Mouse (Mus musculus): ENCODE results near the gene Rab31. TPM values are rescaled to one million over a fixed set of nuclear protein-coding genes. Genes with fewer than 3 reads are reported as not detected.

Gene Rab31
- polyA plus RNA-seq, 1 experiment from 2014 or later = 31.0 TPM

- no peak overlapping the region for H3K9ac ChIP-seq (ENCODE audit: low read length)
- 69% methylated on average over 5 of the region's 5 CpGs for WGBS
- no peak overlapping the region for H3K27ac ChIP-seq (replicated peaks in 1 of 2; ENCODE audit: control insufficient read depth in 1 of 2, insufficient read depth in 1 of 2, low read depth in 2 of 2, low read length in 2 of 2)
- no peaks in the 10 kb centered on the region for H3K27me3 ChIP-seq (ENCODE audit: control insufficient read depth, insufficient read depth, low read length)
- H3K36me3 ChIP-seq (ENCODE audit: control insufficient read depth, insufficient read depth, low read length) = no peaks in the 10 kb centered on the region
- H3K4me2 ChIP-seq (ENCODE audit: low read length) = no peak overlapping the region
- no peak for ATAC-seq (ENCODE audit: insufficient number of reproducible peaks, insufficient read depth, low FRiP score, low read depth)
- peaks cover 24 to 33% of the 10 kb centered on the region in 2 experiments for H3K4me1 ChIP-seq (ENCODE audit: control insufficient read depth in 2 of 2, insufficient read depth in 2 of 2, low read length in 2 of 2)
- H3K9me3 ChIP-seq (ENCODE audit: control insufficient read depth, low read length) = no peaks in the 10 kb centered on the region
- H3K4me3 ChIP-seq (ENCODE audit: control insufficient read depth in 1 of 2, insufficient read depth in 1 of 2, low read depth in 1 of 2, low read length in 2 of 2) = no peak overlapping the region
Measured at GRCm38 (mm10) chr17:65768486-65768885, 4.1 kb downstream of the Rab31 start.

- Histone ChIP-seq H3K9me3 (ENCODE audit: control insufficient read depth, low read length) (no peaks in the 10 kb centered on the region), H3K4me1 (ENCODE audit: control insufficient read depth in 2 of 2, insufficient read depth in 2 of 2, low read length in 2 of 2) (peaks cover 4 to 10% of the 10 kb centered on the region in 2 experiments), H3K9ac (ENCODE audit: low read length) (no peak overlapping the region), H3K27me3 (ENCODE audit: control insufficient read depth, insufficient read depth, low read length) (no peaks in the 10 kb centered on the region), H3K4me2 (ENCODE audit: low read length) (no peak overlapping the region), H3K27ac (replicated peaks in 1 of 2; ENCODE audit: control insufficient read depth in 1 of 2, insufficient read depth in 1 of 2, low read depth in 2 of 2, low read length in 2 of 2) (no peak overlapping the region), H3K36me3 (ENCODE audit: control insufficient read depth, insufficient read depth, low read length) (no peaks in the 10 kb centered on the region), H3K4me3 (ENCODE audit: control insufficient read depth in 1 of 2, insufficient read depth in 1 of 2, low read depth in 1 of 2, low read length in 2 of 2) (no peak overlapping the region)
- ATAC-seq (ENCODE audit: insufficient number of reproducible peaks, insufficient read depth, low FRiP score, low read depth) = no peak
- WGBS = 96% methylated on average over 14 of the region's 14 CpGs
Measured at GRCm38 (mm10) chr17:65763221-65763620, 9.3 kb downstream of the Rab31 start.

- no peak for ATAC-seq (ENCODE audit: insufficient number of reproducible peaks, insufficient read depth, low FRiP score, low read depth)
- H3K27me3 ChIP-seq (ENCODE audit: control insufficient read depth, insufficient read depth, low read length) = no peaks in the 10 kb centered on the region
- H3K4me2 ChIP-seq (ENCODE audit: low read length) = no peak overlapping the region
- H3K36me3 ChIP-seq (ENCODE audit: control insufficient read depth, insufficient read depth, low read length) = no peaks in the 10 kb centered on the region
- H3K4me1 ChIP-seq (ENCODE audit: control insufficient read depth in 2 of 2, insufficient read depth in 2 of 2, low read length in 2 of 2) = no peaks in the 10 kb centered on the region
- H3K27ac ChIP-seq (replicated peaks in 1 of 2; ENCODE audit: control insufficient read depth in 1 of 2, insufficient read depth in 1 of 2, low read depth in 2 of 2, low read length in 2 of 2) = no peak overlapping the region
- H3K9me3 ChIP-seq (ENCODE audit: control insufficient read depth, low read length) = 0 out of 2 replicates have a peak, but pooled peaks cover 4% of the 10 kb centered on the region
- no peak overlapping the region for H3K9ac ChIP-seq (ENCODE audit: low read length)
- 84% methylated on average over 6 of the region's 6 CpGs for WGBS
- H3K4me3 ChIP-seq (ENCODE audit: control insufficient read depth in 1 of 2, insufficient read depth in 1 of 2, low read depth in 1 of 2, low read length in 2 of 2) = no peak overlapping the region
Measured at GRCm38 (mm10) chr17:65757150-65757549, 15.4 kb downstream of the Rab31 start.

- WGBS = 93% methylated on average over 3 of the region's 3 CpGs
- H3K4me3 ChIP-seq (ENCODE audit: control insufficient read depth in 1 of 2, insufficient read depth in 1 of 2, low read depth in 1 of 2, low read length in 2 of 2) = no peak overlapping the region
- no peak overlapping the region for H3K27ac ChIP-seq (replicated peaks in 1 of 2; ENCODE audit: control insufficient read depth in 1 of 2, insufficient read depth in 1 of 2, low read depth in 2 of 2, low read length in 2 of 2)
- no peaks in the 10 kb centered on the region for H3K27me3 ChIP-seq (ENCODE audit: control insufficient read depth, insufficient read depth, low read length)
- no peak overlapping the region for H3K4me2 ChIP-seq (ENCODE audit: low read length)
- H3K36me3 ChIP-seq (ENCODE audit: control insufficient read depth, insufficient read depth, low read length) = no peaks in the 10 kb centered on the region
- no peak for ATAC-seq (ENCODE audit: insufficient number of reproducible peaks, insufficient read depth, low FRiP score, low read depth)
- H3K4me1 ChIP-seq (ENCODE audit: control insufficient read depth in 2 of 2, insufficient read depth in 2 of 2, low read length in 2 of 2) = no peaks in the 10 kb centered on the region
- 0 out of 2 replicates have a peak, but pooled peaks cover 4% of the 10 kb centered on the region for H3K9me3 ChIP-seq (ENCODE audit: control insufficient read depth, low read length)
- H3K9ac ChIP-seq (ENCODE audit: low read length) = no peak overlapping the region
Measured at GRCm38 (mm10) chr17:65755857-65756256, 16.7 kb downstream of the Rab31 start.

GRCm38 (mm10) chr17:65753130-65753529 lies 19.4 kb downstream of the Rab31 start:
- H3K4me2 ChIP-seq (ENCODE audit: low read length) = no peak overlapping the region
- H3K4me3 ChIP-seq (ENCODE audit: control insufficient read depth in 1 of 2, insufficient read depth in 1 of 2, low read depth in 1 of 2, low read length in 2 of 2) = no peak overlapping the region
- H3K9me3 ChIP-seq (ENCODE audit: control insufficient read depth, low read length) = peaks cover 7% of the 10 kb centered on the region; the same call in 1 of the 2 replicates
- no peak overlapping the region for H3K27ac ChIP-seq (replicated peaks in 1 of 2; ENCODE audit: control insufficient read depth in 1 of 2, insufficient read depth in 1 of 2, low read depth in 2 of 2, low read length in 2 of 2)
- ATAC-seq (ENCODE audit: insufficient number of reproducible peaks, insufficient read depth, low FRiP score, low read depth) = no peak
- no peaks in the 10 kb centered on the region for H3K27me3 ChIP-seq (ENCODE audit: control insufficient read depth, insufficient read depth, low read length)
- H3K36me3 ChIP-seq (ENCODE audit: control insufficient read depth, insufficient read depth, low read length) = no peaks in the 10 kb centered on the region
- WGBS = 91% methylated on average over 6 of the region's 6 CpGs
- H3K9ac ChIP-seq (ENCODE audit: low read length) = no peak overlapping the region
- H3K4me1 ChIP-seq (ENCODE audit: control insufficient read depth in 2 of 2, insufficient read depth in 2 of 2, low read length in 2 of 2) = no peaks in the 10 kb centered on the region

- Histone ChIP-seq H3K36me3 (ENCODE audit: control insufficient read depth, insufficient read depth, low read length) (no peaks in the 10 kb centered on the region), H3K4me3 (ENCODE audit: control insufficient read depth in 1 of 2, insufficient read depth in 1 of 2, low read depth in 1 of 2, low read length in 2 of 2) (no peak overlapping the region), H3K4me2 (ENCODE audit: low read length) (no peak overlapping the region), H3K9me3 (ENCODE audit: control insufficient read depth, low read length) (peaks cover 7% of the 10 kb centered on the region; the same call in 1 of the 2 replicates), H3K4me1 (ENCODE audit: control insufficient read depth in 2 of 2, insufficient read depth in 2 of 2, low read length in 2 of 2) (no peaks in the 10 kb centered on the region), H3K27me3 (ENCODE audit: control insufficient read depth, insufficient read depth, low read length) (no peaks in the 10 kb centered on the region), H3K27ac (replicated peaks in 1 of 2; ENCODE audit: control insufficient read depth in 1 of 2, insufficient read depth in 1 of 2, low read depth in 2 of 2, low read length in 2 of 2) (no peak overlapping the region), H3K9ac (ENCODE audit: low read length) (no peak overlapping the region)
- ATAC-seq (ENCODE audit: insufficient number of reproducible peaks, insufficient read depth, low FRiP score, low read depth) = no peak
Measured at GRCm38 (mm10) chr17:65750301-65750700, 22.3 kb downstream of the Rab31 start.

GRCm38 (mm10) chr17:65749803-65750202 lies 22.7 kb downstream of the Rab31 start:
- H3K9ac ChIP-seq (ENCODE audit: low read length) = no peak overlapping the region
- H3K4me1 ChIP-seq (ENCODE audit: control insufficient read depth in 2 of 2, insufficient read depth in 2 of 2, low read length in 2 of 2) = no peaks in the 10 kb centered on the region
- ATAC-seq (ENCODE audit: insufficient number of reproducible peaks, insufficient read depth, low FRiP score, low read depth) = no peak
- H3K36me3 ChIP-seq (ENCODE audit: control insufficient read depth, insufficient read depth, low read length) = no peaks in the 10 kb centered on the region
- no peak overlapping the region for H3K27ac ChIP-seq (replicated peaks in 1 of 2; ENCODE audit: control insufficient read depth in 1 of 2, insufficient read depth in 1 of 2, low read depth in 2 of 2, low read length in 2 of 2)
- no peak overlapping the region for H3K4me2 ChIP-seq (ENCODE audit: low read length)
- no peaks in the 10 kb centered on the region for H3K27me3 ChIP-seq (ENCODE audit: control insufficient read depth, insufficient read depth, low read length)
- H3K9me3 ChIP-seq (ENCODE audit: control insufficient read depth, low read length) = peaks cover 7% of the 10 kb centered on the region; the same call in 1 of the 2 replicates
- no peak overlapping the region for H3K4me3 ChIP-seq (ENCODE audit: control insufficient read depth in 1 of 2, insufficient read depth in 1 of 2, low read depth in 1 of 2, low read length in 2 of 2)
- 91% methylated on average over 7 of the region's 7 CpGs for WGBS

- H3K4me1 ChIP-seq (ENCODE audit: control insufficient read depth in 2 of 2, insufficient read depth in 2 of 2, low read length in 2 of 2) = no peaks in the 10 kb centered on the region
- no peaks in the 10 kb centered on the region for H3K27me3 ChIP-seq (ENCODE audit: control insufficient read depth, insufficient read depth, low read length)
- H3K9ac ChIP-seq (ENCODE audit: low read length) = no peak overlapping the region
- WGBS = 70% methylated on average over 6 of the region's 6 CpGs
- peaks cover 7% of the 10 kb centered on the region; the same call in 1 of the 2 replicates for H3K9me3 ChIP-seq (ENCODE audit: control insufficient read depth, low read length)
- ATAC-seq (ENCODE audit: insufficient number of reproducible peaks, insufficient read depth, low FRiP score, low read depth) = no peak
- H3K36me3 ChIP-seq (ENCODE audit: control insufficient read depth, insufficient read depth, low read length) = no peaks in the 10 kb centered on the region
- H3K27ac ChIP-seq (replicated peaks in 1 of 2; ENCODE audit: control insufficient read depth in 1 of 2, insufficient read depth in 1 of 2, low read depth in 2 of 2, low read length in 2 of 2) = no peak overlapping the region
- no peak overlapping the region for H3K4me2 ChIP-seq (ENCODE audit: low read length)
- H3K4me3 ChIP-seq (ENCODE audit: control insufficient read depth in 1 of 2, insufficient read depth in 1 of 2, low read depth in 1 of 2, low read length in 2 of 2) = no peak overlapping the region
Measured at GRCm38 (mm10) chr17:65748997-65749396, 23.6 kb downstream of the Rab31 start.

All from heart, embryonic 14.5 days (tissue).